Mouse (Mus musculus) ES-Bruce4 (cell line): ENCODE measurements at regions not wholly inside any gene's neighbourhood (a gene's known extent, or its start where the extent isn't known, plus 50 kb on each side); places are given as distances from the start of the nearest gene placed in this dataset.

ENCODE experiments used
- CTCF ChIP-seq: IDR thresholded peaks from one replicate; pipeline ENCODE4 v1.8.1; 2011; ENCODE audit warnings: low read depth, low read length
- EP300 ChIP-seq: IDR thresholded peaks from 2 replicates; pipeline ENCODE4 v1.6.1; 2011; ENCODE audit warnings: low read depth, low read length; ENCODE audit not compliant: insufficient read depth
- POLR2A ChIP-seq: IDR thresholded peaks from one replicate; pipeline ENCODE4 v1.8.1; 2011; ENCODE audit warnings: low read length; ENCODE audit not compliant: insufficient read depth

- TF ChIP-seq POLR2A (no peak), CTCF (no peak), EP300 (no peak)
Observed at GRCm38 (mm10) chr11:112986029-112986573, 204.1 kb downstream of the Sox9 start.
